Mouse (Mus musculus): ENCODE results near the gene Klhl31. TPM values are rescaled to one million over a fixed set of nuclear protein-coding genes. Genes with fewer than 3 reads are reported as not detected.

Klhl31 gene
- total RNA-seq (2021): under 1 TPM in 1 of 2 experiments, not detected in 1; 0.38 TPM
- long read RNA-seq, experiment 1: 0 reads
- long read RNA-seq, experiment 2: 0 reads

DNA sequence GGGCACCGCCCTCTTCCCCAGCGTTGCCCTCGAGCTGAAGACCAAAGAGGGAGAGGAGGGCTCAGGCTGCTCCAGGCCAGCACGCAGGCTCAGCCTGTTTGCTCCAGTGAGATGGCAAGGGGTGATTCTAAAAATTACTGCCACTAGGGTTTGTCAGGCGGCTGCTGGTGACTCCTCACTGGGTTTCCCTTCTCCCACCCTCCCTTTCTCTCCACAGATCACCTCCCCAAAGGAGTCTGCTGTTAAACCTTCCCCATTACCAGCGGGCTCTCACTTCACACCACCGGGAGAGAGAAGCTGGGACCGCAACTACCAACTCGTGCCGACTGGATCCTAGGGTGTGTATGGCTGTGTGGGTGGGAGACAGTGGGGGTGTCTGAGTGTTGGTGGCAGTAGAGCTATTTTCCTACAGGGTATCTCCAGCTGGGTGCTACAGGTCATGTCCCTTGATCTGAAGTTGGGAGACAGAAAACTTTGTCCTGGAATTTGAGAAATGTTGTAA lies at the start of gene Klhl31:
Klhl31 (plus strand) TSS at position 51 of the 502 bp plus-strand sequence.
- DNase-seq (ENCODE audit: low spot score in 2 of 2): no peak

DNA sequence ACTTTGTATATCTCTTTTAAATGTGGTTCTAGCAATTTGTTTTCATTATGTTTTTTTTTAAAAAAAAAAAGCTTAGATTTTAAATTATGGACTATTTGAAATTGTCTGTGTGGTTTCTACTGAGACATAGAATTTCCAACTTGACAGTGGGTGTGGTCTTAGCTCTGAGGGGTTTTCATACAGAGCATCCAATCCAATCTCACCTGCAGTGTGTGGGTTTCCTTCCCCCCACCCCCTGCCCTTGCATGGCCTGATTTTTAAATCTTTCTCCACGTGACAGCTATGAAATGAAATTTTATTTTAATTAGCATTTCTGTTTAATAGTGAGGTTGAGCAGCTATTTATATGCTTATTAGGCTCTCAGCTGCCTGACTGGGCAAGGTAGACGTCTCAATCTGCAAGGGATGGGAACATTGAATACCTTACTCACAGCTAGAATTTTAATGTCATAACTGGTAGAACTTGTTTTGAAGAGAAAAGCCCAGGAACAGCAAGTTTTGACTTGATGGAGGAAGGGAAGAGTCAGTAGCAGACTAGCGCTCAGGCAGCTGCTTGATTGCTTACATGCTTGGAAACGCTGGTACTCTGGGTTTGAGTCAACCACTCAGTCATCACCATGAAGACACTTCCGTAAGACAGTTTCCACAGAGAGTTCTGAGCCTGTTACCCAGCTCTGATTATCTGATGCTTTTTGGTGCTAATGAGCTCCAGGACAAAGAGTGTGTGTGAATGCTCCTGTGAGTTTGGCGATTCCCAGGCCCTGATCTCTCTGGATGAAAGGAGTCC lies 49.3 kb upstream of the Klhl31 start:
- DNase-seq (ENCODE audit: low spot score in 2 of 2): no peak

DNA sequence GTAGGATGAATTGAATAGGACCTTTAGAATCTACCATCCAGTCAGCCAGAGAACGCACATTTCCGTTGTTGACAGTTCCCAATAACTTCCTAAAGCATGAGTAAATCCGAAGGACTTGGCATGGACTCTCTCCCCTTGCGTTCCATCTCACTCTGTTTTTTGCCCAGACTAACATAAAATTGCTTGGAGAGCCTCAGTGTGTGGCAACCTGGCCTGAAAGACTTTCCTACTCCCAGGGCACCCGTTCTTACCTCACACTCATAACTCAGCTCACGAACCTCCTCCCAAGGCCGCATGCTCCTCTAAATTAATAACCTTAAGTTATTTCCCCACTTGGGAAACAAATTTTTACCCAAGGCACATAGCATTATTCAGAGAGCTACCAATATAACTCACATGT lies 48.7 kb upstream of the Klhl31 start:
- DNase-seq (ENCODE audit: low spot score in 2 of 2): no peak

DNA sequence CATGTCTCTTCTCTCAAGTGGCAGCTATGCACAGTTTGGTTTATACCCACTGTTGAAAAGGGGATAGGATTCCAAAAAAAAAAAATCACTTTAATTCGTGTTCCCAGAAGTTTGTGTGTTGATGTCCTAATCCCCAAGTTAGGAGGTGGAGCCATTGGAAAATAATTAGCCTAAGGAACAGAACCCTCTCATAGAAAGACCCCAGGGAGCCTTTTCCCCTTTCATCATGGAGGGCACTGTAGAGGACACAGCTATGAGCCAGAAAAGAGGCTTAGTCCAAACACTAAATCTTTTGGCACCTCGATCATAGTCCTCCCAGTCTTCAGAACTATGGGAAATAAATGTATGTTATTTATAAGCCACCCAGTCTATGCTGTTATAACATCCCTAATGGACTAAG lies 46.8 kb upstream of the Klhl31 start:
- no peak for DNase-seq (ENCODE audit: low spot score in 2 of 2)

DNA sequence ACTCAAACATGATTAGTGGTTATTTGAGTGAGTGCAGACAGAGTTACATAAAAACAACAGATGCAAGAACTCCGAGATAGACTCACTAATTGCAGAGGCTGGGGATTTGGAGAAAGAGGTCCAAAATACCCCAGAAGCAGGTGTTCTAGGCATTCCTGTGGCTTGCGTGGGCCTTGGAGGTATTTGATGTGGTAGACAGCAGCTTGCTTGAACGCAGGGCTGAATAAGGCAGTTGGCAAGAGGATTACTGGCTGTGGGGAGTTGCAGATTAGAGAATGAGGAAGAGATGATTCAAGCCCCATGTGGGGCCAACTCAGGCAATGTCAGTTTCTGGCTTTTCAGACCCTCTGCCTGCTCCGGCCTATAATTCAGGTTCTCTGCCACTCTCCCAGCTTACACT lies 43.9 kb upstream of the Klhl31 start:
- no peak for DNase-seq (ENCODE audit: low spot score in 2 of 2)

DNA sequence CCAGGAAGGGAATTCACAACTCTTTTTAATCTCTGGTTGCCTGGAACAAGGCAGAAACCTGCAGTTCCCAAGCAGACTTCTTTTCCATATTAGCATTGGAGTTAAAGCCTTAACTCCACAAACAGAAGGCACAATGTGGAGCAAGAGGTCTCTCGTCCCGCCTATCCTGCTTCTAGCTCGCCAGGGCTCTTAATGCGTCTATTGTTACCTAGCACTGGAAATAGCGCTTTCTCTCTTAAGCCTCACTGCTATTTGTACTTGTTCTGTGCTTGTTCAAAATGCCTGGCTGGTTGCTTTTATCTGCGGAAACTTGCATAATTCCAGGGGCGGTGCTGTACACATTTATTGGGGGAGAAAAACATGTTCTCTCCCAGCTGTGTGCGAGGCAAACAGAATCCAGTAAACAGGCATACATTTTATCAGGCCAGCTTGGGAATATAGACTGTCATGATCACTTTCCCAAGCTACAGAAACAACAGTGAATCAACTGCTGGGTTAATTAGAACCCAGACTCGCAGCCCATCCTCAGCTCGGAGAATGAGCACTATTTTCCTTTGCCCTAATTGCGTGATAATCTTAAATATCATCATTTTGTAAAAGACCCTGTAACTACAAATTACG lies 41.2 kb upstream of the Klhl31 start:
- no peak for DNase-seq (ENCODE audit: low spot score in 2 of 2)

DNA sequence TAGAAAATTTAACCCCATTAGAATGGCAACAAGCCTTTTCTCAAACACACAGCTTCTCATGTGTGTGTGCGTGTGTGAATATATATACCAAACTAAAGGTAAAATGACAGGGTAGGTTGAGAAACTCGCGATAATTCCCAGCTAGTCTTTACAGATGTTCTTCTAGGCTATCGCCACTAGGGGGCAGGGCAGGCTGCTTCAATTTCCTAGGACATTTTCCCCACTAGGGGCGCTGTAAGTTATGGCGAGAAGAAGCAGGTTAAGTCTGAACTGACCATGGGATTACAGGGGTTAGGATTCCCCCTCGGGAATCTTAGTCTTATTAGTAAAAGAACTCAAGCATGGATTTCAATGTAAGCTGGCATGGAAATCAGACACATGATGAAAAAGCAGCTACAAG lies 39.9 kb upstream of the Klhl31 start:
- DNase-seq (ENCODE audit: low spot score in 2 of 2): peak; percentile 81

DNA sequence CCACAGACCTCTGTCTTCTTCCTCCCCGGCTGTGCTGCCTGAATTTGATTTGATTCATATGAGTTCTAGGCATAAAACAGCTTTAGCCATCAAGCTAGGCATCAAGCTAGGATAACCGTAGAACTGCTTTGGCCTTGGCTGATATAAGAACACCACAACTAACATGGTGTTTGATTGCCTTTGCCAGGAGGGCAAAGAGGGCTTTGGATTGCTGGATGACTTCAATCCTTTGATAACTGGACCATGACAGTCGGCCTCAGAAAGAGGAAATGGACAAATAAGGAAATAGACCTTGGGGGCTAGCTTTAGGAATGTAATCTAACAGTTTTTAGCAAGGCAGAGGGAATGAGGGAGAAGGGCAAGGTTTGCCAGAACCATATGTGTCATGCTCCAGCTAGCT lies 37.7 kb upstream of the Klhl31 start:
- no peak for DNase-seq (ENCODE audit: low spot score in 2 of 2)

DNA sequence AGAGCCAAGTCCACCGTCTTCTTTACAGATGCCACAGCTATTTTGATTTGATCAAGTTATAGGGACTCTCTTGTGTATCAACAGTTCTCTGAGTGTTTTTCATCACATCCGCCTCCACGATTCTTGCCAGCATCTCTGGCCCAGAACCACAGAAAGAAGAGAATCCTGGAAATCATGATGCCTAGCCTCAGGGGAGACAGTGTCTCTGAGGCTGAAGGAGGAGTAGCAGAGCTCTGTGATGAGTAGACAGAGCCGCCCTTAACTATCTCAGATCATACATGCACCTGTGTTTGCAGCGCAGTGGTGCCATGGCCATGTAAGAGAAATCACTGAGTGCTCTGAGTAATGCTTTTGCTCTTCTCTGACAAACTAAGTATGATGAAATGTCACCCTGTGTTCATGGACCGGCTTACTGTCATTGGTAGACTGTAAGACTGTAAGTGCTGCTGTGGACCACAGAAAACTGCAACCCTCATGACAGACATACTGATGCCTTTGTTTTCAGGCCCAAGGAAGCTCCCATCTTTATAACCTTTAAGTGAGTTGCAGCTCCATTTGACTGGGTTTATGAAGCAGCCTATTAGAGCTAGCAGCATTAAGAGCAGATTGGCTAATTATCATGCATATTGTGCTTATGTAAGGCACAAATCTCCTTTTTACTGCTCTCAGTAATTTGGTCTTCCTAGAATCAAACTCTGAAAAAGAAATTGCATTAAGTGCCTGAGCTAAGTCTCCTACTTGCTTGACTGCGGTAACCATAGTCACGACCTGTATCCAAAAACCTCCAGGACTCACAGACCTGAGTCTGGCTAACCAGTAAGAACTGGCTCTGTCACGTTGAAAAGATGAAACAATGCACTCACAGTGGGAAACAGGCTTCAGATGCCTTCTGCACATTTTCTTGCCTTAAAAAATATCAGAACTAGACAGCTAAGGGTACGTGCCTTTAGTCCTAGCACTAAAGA lies 33.7 kb upstream of the Klhl31 start:
- no peak for DNase-seq (ENCODE audit: low spot score in 2 of 2)

DNA sequence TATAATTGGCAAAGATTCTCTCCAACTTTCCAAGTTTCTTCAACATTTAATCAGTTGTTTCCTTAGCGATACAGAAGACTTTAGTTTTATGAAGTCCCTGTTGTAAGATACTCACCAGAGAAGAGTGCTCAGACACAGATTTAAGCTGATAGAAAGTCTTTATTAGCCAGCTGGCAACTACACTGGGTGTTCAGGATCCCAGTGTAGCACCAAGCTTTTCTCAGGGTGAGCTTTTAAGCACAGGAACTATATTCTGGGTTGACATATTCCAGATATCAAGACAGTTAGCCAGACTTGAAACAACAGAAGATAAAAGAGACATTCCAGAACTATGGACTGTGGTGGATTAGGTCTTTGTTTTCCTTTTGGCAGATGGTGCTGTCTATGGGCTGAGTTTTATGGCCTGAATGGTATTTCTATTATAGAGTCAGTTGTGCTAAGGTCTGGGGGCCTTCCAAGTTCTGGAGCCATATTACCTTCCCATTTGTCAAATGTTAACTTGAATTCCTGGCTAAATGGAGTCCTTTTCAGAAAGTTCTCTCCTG lies 32.3 kb upstream of the Klhl31 start:
- no peak for DNase-seq (ENCODE audit: low spot score in 2 of 2)

DNA sequence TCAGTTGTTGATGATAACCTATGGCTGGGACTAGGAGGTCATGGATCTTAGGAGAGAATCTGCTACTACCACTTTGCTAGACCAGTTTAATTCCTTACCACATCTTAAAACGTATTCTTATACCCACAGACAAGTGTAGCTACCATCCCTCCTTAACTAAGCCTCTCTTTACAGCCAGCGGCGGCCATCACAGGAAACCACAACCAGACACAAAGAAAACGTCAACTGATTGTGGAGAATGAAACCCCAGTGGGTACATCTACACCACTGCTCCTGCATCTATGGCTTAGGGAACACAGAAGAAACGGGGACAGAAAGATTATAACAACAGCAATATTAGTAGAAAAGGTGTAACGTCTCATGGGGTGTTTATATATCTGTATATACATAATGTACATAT lies 29.0 kb upstream of the Klhl31 start:
- DNase-seq (ENCODE audit: low spot score in 2 of 2): no peak

DNA sequence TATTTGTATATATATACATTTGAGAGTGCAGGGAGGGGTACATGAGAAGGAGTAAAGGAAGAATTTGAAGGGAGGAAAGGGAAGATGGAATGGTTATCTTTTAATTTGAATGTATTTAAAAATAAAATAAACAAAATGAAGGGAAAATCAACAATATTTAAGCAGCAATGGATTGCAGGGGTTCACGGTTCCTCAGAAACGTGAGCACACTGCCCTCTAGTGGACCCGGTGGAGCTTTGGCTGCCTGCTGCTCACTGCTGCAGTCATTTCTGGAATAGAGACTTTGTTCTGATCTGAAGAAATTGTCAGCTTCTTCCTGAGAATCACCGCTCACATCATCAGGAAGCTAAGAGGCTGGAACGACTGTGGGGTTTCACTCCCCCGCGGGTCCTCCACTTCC lies 28.5 kb upstream of the Klhl31 start:
- peak; percentile 47 to 48 for DNase-seq (ENCODE audit: low spot score in 2 of 2)

DNA sequence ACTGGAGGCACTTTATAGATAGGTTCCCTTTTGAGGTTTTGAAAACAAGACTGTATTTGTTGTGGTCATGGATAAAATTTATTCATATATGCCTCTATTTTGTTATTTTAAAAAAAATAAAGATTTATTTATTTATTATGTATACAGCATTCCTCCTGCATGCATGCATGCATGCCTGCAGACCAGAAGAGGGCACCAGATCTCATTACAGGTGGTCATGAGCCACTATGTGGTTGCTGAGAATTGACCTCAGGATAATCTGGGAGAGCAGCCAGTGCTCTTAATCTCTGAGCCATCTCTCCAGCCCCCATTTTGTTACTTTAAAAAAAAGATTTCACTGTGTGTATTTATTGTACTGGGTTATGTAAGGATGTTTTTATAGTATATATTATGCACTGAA lies 25.5 kb upstream of the Klhl31 start:
- DNase-seq (ENCODE audit: low spot score in 2 of 2): no peak

DNA sequence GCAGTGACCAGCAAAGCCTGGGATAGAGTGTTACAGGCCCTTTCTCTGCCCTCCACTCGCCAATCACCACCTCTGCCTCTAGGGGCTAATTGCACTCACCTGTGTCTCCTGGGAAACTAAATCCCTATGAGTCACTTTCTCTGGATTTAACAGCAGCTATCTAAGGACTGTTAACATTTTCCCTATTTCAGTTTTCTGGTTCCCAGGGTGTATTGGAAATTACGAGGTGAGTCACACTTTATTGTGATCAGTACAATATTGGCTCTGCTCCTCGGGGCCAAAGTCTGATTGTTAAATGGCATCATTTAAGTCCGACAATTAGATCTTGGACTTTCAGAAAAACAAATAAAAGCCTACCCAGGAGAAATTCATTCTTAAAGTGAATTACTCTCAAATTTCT lies 24.0 kb upstream of the Klhl31 start:
- DNase-seq (ENCODE audit: low spot score in 2 of 2): no peak

DNA sequence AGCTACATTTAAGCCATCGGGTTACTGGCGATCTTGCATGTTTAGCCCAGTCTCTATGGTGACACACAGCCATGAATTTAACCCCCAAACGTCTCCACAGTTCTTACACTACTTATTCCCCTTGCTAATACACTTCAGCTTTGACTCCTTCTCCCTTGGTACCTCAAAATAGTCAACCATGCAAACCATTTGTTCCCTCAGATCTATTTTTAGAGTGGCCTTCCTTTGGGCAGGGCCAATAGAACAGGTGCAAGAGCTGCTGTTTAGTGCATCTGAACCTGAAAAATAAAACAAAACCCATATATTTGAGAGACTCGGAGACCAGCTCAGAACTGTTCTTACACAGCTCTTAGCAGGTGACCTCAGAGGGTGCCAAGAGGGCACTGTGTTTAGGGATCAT lies 20.4 kb upstream of the Klhl31 start:
- no peak for DNase-seq (ENCODE audit: low spot score in 2 of 2)

DNA sequence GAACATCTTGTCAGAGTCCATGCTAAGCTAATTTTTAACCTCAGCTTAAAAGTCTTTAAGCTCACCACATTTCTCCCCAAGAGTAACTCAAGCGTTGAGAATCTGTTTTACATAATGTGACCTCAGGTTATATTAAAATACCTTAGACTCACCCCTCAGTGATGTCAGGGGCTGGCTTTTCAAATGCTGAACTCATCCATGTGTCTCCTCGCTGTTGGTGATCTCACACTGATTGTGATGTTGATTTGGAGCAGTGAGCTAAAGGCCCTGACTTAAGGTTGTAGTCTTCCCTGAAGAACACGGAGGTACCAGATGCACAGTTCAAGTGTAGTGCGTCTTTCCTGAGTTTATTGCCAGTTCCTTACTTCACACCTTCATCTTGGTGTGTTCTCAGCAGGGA lies 19.5 kb upstream of the Klhl31 start:
- no peak for DNase-seq (ENCODE audit: low spot score in 2 of 2)

DNA sequence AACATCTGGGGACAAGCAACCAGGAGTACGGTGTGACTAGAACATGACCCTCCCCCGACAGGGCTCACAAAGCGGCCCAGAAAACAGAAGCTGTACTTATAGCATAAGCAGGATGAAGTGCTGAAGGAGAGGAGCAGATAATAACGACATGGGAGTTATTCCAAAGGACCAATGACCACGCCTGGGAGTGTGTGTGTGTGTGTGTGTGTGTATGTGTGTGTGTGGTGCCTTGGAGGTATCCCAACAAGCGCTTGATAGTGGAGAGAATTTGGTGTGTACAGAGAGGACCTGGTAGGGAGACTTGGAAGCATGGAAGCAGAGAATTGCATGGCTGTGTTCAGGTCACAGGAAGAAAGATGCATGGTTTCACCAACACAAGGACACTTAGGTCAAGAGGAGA lies 18.5 kb upstream of the Klhl31 start:
- DNase-seq (ENCODE audit: low spot score in 2 of 2): no peak

DNA sequence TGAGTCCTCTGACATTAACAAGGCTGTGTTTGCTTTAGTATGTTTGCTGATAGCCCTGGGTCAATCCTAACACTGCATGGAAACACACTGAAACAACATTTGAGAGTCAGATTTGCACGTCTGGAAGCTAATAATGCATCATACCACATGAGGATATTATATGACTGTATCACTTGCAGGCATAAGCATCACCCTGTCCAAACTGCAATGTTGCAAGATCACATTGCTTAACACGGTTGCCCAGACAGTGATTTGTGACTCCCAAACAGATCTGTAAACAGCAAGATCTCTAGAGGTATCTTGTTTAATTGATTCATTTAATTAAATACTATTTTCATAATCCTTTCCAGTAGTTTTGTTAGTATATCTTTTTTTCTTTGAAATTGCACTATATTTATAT lies 17.9 kb upstream of the Klhl31 start:
- DNase-seq (ENCODE audit: low spot score in 2 of 2): no peak

DNA sequence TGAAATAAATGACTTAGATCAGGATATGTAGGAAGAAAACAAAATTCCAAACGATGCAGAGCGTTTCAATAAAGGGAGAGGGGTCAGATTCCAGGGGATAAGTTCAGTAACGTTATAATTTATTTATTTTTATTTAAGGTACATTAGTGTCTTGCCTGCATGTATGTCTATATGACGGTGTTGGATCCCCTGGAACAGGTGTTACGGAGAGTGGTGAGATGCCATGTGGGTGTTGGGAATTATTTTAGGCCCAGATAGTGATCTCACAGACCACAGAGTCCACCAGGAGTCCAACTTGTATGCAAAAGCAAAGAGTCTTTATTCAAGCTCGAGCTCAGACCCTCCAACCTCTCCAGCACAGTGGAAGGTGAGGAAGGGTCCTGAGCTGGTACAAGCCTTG lies 16.2 kb upstream of the Klhl31 start:
- DNase-seq (ENCODE audit: low spot score in 2 of 2): no peak

DNA sequence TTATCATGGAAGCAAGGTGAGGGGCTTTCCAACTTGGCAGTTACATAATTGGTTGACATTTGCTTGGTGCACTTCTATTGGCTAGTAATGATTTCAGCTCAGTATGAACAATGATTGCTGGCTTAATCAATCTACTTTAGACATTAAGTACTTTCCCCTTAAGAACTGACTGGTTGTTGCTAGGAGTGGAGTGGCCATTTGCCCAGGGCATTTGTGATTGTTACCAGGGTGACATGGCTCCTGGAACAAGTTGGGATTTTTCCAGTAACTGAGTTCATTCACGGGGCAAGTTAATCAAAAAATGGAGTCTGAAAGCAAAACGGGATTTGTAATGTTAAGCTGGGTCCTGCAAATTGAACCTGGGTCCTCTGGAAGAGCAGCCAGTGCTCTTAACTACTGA lies 15.8 kb upstream of the Klhl31 start:
- no peak for DNase-seq (ENCODE audit: low spot score in 2 of 2)

DNA sequence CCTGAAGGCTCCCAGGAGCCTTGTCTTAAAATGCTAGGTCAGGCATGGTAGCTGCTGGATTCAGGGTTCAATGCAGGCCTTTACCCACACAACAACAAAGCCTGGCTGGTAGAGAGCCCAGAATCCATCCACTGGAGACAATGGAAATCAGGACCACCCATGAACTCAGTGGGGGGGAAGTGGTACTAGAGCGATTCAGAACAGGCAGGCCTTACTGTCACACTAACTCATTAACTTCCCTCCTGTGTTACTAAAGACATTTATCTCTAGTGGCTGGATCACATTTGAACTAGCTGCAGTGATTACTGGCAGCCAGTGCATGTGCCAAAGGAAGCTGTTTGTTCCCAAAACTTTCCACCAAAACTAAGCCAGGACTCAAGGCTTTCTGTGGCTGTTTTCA lies 13.4 kb upstream of the Klhl31 start:
- no peak for DNase-seq (ENCODE audit: low spot score in 2 of 2)

All from adrenal gland, adult 18-20 months (tissue).